Mouse (Mus musculus): ENCODE measurements around the gene Drd5.

Drd5 gene

GRCm38 (mm10) chr5:38318966-38319786, at the start of gene Drd5:
Gene Drd5 (plus strand): TSS chr5:38319367.
- DNase-seq (ENCODE audit: inconsistent ontology term): peak; percentile 20

GRCm38 (mm10) chr5:38270942-38271341, 48.2 kb upstream of the Drd5 start:
- no peak for DNase-seq (ENCODE audit: inconsistent ontology term)

- DNase-seq (ENCODE audit: inconsistent ontology term): no peak
Measured at GRCm38 (mm10) chr5:38273831-38274230, 45.3 kb upstream of the Drd5 start.

- no peak for DNase-seq (ENCODE audit: inconsistent ontology term)
Measured at GRCm38 (mm10) chr5:38275771-38276170, 43.4 kb upstream of the Drd5 start, which contains the start of gene Otop1. Gene Otop1 (plus strand): TSS chr5:38275972.

- DNase-seq (ENCODE audit: inconsistent ontology term): no peak
Measured at GRCm38 (mm10) chr5:38276451-38276850, 42.7 kb upstream of the Drd5 start.

- DNase-seq (ENCODE audit: inconsistent ontology term): no peak
Measured at GRCm38 (mm10) chr5:38277098-38277866, 41.9 kb upstream of the Drd5 start.

- no peak for DNase-seq (ENCODE audit: inconsistent ontology term)
Measured at GRCm38 (mm10) chr5:38277936-38278600, 41.1 kb upstream of the Drd5 start.

GRCm38 (mm10) chr5:38280075-38280474, 39.1 kb upstream of the Drd5 start:
- DNase-seq (ENCODE audit: inconsistent ontology term): no peak

GRCm38 (mm10) chr5:38285724-38286123, 33.4 kb upstream of the Drd5 start:
- DNase-seq (ENCODE audit: inconsistent ontology term): no peak

GRCm38 (mm10) chr5:38288476-38288875, 30.7 kb upstream of the Drd5 start:
- no peak for DNase-seq (ENCODE audit: inconsistent ontology term)

GRCm38 (mm10) chr5:38301761-38302411, 17.3 kb upstream of the Drd5 start:
- DNase-seq (ENCODE audit: inconsistent ontology term): no peak

GRCm38 (mm10) chr5:38302651-38303050, 16.5 kb upstream of the Drd5 start:
- peak; percentile 74 for DNase-seq (ENCODE audit: inconsistent ontology term)

- DNase-seq (ENCODE audit: inconsistent ontology term): no peak
Measured at GRCm38 (mm10) chr5:38305241-38305640, 13.9 kb upstream of the Drd5 start.

- peak; percentile 80 for DNase-seq (ENCODE audit: inconsistent ontology term)
Measured at GRCm38 (mm10) chr5:38307255-38308101, 11.7 kb upstream of the Drd5 start.

- peak; percentile 24 for DNase-seq (ENCODE audit: inconsistent ontology term)
Measured at GRCm38 (mm10) chr5:38308873-38309272, 10.3 kb upstream of the Drd5 start.

GRCm38 (mm10) chr5:38309795-38310194, 9.4 kb upstream of the Drd5 start:
- no peak for DNase-seq (ENCODE audit: inconsistent ontology term)

- DNase-seq (ENCODE audit: inconsistent ontology term): no peak
Measured at GRCm38 (mm10) chr5:38333381-38333780, 14.2 kb downstream of the Drd5 start.

GRCm38 (mm10) chr5:38334582-38334981, 15.4 kb downstream of the Drd5 start:
- no peak for DNase-seq (ENCODE audit: inconsistent ontology term)

GRCm38 (mm10) chr5:38343101-38343500, 23.9 kb downstream of the Drd5 start:
- DNase-seq (ENCODE audit: inconsistent ontology term): no peak

- peak; percentile 45 for DNase-seq (ENCODE audit: inconsistent ontology term)
Measured at GRCm38 (mm10) chr5:38346646-38347432, 27.7 kb downstream of the Drd5 start.

Data from Muller cell, postnatal 12 days (primary cell).